Mouse (Mus musculus) hindlimb bud, embryonic 11.5 days (tissue): ENCODE measurements at regions not wholly inside any gene's neighbourhood (a gene's known extent, or its start where the extent isn't known, plus 50 kb on each side); places are given as distances from the start of the nearest gene placed in this dataset.

Experiments used
- DNase-seq: peaks from one replicate; pipeline ENCODE4 v3.0.0-alpha.2; 2012; ENCODE audit warnings: low read depth, low spot score; ENCODE audit errors: extremely low spot score

DNA sequence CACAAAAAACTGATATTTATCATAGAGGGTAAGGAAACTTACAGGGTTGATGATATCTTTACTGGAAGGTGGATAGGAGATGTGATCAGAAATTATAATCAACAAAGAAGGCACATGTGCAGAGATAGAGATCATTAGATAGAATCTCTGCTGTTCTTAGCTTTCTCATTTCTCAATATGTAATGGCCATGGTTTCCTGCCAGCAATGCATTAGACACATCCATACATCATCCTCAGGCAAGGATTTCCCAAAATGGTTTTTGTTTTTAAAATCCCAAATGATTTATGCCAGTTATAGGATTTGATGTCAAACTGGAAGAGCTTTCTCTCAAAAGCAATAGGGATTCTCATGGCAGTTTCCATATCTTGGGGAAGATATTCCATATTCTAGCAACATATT, 52.0 kb upstream of the C030005K15Rik start:
- no peak for DNase-seq

DNA sequence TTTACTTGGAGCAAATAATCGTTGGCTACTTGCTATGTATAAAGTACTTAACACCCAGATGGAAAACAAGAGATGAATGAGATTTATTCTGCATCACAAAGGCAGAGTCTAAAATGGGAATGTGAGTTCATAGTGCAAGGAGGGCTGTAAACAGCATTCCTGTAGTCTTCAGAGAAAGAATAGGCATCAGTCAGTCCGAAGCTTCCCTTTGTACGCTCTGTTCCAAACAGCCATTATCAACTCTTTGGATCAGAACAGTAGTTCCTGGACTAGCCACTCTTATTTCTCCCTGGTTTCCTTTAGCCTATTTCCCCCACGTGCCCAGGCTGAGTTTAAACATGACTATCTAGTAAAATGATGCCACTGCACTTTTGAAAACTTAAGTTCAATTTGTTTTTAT, 52.8 kb upstream of the C030005K15Rik start:
- no peak for DNase-seq

DNA sequence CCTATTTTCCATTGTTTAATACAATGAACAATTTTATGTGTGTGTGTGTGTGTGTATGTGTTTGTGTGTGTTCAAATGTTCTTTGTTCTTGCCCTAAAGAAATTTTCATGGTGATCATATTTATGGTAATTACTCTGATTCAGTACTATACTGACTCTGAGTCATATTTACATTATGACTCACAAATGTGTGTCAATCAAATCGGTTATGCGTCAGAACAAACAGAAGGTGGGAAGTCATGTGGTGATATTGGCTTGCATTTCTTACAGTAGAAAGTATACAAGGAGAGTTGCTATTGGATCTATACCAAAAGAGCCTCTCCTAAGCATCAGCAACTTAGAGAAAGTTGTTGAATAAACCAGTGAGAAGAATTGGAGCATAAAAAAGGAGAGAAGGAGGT, 67.2 kb upstream of the C030005K15Rik start:
- no peak for DNase-seq

DNA sequence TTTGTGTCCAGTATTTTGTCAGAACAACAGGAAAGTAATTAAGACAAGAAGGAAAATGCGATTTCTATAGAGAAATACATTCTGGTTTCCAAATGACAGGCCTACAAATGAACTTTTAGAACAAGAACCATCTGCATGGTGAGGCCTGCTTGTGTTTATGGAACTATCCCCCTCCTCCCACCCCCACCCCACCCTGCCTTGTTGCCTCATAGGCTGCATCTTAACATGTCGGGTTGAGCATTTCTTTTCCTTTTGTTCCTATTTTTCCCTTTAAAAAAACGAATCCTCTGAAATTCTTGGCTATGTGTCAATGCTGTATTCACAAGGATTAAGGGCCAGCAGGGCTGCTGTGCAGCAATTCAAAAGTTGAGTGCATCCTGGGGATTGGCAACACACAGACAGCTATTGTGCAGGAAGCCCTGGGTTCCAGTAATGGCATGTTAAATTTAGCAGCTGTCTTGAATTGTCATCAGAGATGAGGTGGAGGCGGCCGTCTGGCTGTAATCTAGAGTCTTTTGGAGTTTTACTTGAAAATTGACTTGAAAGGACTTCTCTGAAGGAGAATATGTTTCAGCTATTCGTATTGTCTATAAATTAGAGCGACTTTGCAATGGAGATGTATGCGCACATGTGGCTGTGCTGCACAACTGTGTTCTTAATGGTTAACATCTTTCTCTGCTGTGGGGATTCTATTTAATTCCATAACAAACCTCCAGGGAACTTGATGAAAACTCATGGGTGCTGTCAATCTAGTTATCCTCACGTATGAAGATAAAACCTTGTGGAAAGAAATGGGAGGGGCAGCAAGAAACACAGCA, 75.1 kb upstream of the C030005K15Rik start:
- DNase-seq: no peak

DNA sequence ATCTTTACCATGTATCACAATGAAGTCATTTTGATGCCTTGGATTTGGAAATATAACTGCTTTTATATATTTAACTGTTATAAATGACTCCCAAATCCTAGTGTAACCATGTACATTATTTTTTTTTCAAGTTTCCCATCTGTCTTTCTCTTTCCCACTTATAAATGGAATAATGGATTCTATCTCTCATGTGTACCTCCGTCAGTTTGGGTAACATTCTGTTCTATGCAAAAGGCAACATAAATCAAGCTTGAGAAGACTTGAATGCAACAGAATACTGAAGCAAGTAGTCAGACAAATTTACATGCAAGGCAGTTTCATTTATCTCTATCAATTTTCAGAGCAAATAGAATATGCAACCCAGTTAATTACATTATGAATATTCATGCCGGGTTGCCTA, 81.4 kb upstream of the C030005K15Rik start:
- DNase-seq: no peak

DNA sequence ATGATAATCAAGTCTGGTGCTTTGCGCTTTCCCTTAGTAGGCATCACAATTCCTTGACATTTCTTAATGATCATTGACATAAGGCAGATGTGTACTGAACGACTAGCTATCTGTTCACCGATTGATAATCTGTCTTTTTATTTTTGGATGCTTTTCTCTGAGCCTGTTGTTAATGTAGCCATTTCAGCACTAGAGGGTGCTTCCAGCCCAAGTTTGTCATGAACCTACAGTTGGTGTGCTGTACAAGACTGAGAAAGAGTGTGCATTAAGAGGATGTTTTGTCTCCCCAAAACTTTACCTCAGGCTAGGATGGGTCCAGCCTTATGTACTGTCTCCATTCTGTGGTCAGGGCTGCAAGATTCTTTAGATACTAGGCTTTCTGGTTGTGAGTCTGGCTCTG, 116.0 kb upstream of the C030005K15Rik start:
- no peak for DNase-seq

DNA sequence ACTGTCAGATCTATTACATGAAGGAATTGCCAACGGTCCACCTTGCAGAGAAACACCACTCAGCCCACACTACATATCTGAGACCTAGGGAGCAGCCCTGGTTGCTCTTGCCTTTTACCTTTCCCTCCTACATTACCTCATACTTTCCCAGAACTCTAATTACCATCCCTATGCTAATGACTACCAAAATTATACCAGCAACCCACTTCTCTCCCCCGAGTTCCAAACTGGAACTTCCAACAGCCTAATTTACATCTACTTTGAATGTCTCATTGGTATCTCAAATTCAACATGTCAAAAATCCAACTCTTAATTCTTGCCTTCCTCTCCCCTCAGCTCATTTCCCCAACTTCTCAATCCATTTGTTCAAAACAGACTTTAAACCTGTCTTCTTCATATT, 124.9 kb upstream of the C030005K15Rik start:
- no peak for DNase-seq

DNA sequence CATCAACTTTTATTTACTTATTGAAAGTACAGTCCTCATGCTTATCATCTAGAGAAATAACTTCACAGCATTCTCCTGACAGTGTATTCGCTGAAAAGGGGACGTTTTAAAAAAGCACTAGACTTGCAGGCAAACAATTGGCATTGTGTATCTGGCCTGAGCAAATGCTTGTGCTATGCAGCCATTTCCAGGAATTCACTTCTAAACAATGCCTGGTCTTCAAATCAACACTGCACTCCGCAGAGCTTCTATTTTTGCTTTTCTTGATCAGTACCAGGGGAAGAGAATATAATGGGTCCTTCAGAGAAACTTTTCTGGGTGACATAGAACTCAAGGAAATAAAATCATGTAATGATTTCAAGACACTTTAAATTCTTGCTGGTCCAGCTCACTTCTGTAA, 150.5 kb upstream of the C030005K15Rik start:
- DNase-seq: no peak

DNA sequence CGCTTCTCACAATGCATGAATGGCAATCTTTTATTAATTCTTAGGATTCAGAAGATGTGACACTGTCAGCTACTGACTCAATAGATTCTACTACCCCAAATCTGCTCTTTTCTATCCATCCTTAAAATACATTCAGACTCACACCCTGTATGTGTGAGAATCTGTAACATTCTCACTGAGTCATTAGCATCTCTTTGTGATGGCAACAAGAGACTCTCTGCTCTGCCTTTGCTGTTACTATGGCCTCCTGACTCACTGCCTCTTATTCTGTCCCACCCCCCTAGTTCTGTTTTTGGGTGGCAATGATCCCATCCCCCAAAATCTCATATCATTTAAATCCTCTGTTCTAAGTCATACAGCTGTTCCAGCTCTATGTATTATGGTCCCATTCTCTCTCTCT, 159.5 kb upstream of the C030005K15Rik start:
- no peak for DNase-seq

DNA sequence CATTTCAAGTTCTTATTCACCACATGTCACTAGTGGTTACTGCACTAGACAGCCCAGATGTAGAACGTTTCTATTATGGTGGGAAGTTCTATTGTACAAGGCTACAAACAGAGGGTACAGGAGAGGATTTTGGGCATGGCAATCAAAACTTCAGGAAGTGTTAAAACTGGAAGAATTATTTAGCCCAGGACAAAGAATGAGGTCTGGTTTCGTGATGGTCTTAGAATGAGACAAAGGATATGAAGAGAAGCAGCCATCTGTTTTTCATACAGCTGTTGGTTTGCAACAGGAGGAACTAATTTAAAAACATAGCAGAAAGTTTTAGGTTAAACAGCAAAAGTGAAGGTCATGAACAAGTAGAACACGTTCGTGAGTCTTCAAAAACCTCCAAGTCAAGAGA, 179.2 kb upstream of the C030005K15Rik start:
- peak; percentile 18 for DNase-seq

DNA sequence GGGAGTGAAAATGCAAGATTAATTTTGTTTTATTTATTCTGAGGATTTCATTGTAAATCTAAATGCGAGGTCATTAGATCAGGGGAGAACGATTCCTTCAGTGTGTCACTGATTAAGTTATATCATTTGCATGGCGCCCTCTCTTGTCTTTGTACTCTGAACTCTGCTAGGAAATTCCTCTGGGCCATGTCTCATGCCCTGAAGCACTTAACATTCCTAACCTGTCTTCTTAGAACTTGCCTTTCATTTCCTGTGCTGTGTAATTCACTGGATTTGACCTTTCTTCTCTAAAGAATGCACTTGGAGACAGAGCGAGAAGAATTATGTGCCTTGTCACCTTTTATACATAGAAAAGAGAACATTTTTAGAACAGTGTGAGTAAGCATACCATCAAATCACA, 199.0 kb upstream of the C030005K15Rik start:
- no peak for DNase-seq

DNA sequence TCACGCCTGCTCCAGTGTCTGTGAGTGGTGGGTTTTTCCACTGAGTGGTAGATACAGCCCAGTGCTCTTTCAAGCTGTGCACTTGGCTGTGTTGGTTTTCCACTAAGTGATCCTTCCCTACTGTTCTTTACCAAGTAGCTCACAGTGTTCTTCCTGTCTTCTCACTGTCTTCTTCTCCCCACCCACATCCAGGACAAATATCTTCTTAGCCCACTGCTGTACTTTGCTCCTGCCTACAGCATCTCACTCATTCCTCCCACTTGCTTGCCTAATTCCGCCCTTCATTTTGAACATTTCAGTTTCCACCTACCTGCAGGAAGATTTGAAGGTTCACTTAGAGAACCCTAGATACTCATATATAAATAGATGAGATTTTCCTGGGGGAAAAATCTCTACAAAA, 213.8 kb upstream of the C030005K15Rik start:
- DNase-seq: no peak

DNA sequence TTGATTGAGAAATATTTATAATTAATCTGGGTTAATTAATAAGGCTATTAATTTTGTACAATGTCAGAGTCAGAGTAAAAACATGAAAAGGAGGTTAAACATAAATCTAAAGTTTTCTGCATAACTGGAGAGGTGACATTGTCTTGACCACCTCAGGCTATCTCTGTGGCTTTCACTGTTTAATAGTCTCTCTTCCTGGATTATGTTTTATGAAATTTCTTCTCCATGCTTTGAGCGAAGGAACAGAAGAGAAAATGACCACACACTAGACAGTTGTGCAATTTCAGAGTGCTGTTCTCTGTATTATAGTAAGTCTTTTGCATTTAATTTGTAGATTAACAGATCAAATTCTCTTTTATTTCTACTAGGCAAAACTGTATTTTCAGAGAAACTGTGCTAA, 239.3 kb upstream of the C030005K15Rik start:
- DNase-seq: no peak

DNA sequence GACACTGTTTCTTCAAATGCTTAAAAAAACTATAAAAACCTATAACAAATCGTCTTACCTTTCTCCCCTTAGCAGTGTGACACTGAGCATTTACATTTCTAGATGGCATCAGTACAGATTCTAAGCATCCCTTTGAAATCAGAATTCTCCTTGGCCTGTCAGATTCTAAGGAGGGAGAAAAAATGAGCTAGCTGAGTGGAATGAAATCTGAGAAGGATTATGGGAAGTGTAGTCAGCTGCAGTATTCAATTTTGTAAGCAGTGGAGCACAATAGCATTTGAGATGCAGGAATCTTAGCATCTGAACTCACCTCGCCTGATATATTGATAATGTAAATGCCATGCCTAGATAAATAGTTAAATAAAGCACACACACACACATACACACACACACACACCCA, 240.4 kb upstream of the C030005K15Rik start:
- no peak for DNase-seq

DNA sequence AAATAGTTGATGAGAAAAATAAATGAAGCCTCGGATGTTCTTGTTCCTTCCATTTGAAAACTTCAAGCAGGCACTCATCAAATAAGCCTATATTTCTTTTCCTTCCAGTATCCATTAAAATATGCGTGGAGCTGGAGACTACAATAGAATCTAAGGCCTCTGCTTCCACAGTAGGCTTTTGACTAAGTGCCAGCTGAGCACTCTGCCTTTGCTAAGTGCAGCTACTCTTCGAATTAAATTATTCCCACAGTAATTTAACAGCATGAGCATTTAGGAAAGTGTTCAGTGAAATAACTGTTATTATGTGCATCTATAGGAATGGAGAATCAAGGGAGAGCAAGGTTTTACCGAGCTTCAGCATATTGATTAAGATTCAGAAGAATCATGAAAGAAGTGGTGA, 280.5 kb upstream of the C030005K15Rik start:
- no peak for DNase-seq

DNA sequence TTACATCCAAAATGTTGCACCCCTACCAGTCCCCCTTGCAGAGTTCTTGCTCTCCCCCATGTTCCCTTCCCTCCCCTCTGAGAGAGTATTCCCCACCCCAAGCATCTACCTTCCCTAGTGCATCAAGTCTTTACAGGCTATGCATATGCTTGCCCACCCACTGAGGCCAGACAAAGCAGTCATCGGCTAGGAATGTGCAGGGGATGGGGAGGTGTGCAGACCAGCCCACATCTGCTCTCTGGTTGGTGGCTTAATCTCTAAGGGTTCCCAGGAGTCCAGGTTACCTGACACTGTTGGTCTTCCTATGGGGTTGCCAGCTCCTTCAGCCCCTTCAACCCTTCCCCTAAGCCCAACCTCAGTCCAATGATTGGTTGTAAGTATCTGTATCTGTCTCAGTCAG, 281.8 kb upstream of the C030005K15Rik start:
- no peak for DNase-seq

DNA sequence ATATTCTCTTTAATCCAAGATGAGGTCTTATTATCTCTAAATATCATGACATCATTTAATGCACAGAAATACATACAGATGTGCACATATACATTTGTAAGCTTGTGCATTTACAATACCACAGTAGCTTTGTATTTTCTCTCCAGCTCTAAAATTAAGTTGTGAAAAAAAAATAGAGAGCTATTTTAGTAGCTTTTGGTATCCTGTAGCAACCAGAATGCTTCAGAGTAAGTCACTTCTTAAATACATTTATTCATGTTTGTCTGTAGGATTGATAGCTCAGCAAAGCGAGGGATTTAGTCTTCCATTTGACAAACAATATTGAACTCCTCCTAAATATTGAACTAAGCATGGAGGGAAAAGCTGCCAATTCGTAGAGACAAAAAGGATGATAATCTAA, 286.4 kb upstream of the C030005K15Rik start:
- no peak for DNase-seq

DNA sequence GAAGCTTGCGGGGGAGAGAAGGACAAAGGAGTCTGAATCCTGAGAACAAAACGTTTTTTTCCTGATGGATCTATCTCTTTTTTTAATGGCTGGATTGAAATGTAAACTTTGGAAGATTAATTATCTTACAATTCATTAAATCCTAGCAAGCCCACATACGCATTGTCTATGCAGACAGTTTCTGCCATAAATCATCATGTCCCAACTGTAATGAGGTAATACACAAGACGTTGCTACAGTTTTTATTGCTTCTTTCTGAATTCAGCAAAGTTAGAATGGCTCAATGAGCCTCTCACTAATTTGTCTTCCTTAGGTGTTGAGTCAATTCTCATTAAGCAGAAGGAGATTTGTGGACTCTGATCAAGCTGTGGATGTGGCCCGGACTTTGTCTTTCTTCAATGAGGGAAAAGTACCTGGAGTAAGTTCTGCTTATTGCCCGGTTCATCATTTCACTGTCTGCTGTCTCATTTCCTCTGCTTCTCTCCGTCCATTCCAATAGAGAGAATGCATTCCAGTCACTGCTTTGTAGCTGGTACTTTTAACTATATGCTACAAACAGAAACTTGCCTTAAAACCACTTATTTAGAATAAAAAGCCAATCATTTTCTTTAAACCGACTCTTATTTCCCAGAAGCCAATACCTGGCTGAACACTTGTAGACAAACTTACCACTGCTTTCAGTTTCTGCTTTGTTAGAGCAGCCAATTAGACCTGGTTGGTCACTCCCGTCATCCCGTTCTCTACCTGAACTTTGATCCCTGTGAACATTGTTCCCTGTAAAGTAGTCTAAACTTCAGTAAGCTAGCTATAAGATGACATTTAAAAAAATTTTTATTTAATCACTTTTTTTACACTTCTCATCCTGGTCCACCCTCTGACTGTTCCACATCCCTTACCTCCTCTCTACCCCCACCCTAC, 288.7 kb upstream of the C030005K15Rik start:
- no peak for DNase-seq

DNA sequence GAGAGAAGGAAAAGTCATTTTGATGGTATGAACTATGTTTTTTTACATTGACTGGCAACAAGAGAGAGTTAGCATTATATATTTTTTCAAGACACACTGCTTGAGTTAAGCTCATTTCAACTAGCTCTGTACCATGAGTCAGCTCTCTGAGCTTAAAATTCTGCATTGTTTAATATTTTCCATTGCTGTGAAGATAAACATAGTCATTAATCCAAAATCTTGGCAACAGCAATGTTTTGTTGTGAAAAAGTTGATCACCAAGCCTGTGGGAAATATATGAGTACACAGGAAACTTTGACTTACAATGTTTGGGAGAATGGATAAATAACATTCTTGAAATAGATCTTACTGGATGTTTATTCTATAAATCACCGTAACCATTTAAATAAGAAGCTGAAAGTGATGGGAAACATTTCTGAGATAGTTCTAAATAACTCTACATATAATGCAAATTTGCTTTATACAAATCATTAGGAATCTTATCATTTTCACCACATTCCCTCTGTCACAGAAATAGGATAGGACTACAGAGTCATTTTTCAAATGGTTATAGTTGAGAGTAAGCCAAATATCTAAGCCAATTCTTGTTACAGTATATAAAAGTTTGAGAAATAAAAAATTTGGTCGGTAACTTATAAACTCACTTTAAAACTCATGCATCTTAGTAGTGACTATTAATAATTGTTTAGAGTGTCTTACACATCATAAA, 290.2 kb upstream of the C030005K15Rik start:
- no peak for DNase-seq

DNA sequence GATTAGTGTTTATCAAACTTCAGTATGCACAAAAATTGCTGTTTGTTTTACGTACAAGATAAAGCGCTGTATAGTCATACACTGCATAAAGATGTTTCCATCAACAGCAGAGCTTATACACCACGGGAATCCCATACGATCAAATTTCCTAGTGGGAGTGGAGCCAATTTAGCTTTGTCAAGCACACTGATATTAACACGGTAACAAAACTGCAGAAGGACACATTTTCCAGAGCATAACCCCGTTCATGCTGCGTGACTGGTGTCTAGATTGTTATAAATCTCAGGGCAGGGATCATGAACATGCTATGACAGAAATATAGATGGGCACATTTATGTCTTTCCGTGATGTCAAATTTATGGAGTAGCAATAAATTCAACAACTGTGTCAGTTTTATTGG, 302.6 kb upstream of the C030005K15Rik start:
- DNase-seq: no peak

DNA sequence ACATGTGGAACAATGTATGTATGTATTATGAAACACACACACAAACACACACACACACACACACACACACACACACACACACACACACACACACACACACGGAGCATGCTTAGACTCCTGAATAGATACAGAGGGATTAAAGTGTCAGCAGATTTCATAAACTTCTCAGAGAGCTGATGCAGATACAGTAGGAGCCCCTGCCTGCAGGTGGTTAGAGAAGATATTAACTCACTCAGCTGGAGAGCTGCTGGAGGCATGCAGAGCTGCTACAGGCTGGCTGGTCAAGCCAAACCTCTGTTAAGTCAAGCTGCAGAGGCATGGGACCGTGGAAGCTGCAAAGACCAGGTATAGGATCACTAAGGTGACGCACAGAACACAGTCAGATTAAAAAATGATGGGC, 303.1 kb upstream of the C030005K15Rik start:
- DNase-seq: no peak

DNA sequence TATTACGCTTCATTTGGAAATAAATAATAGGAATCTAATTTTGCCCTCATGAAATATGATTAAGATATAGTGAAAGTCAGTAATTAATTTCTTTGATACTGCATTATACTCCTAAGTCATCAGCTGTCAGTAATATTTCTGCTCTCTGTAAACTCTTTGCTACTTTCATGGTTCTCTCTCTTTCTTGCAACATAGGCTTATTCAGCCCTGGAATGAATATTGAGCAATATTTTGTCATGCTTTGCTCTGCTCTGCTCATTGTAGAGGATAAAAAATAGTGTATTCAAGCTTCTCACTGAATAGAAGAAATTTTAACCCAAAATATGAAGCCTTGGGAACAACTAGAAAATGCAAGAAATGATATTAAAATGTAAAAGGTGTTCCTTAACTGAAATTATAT, 306.1 kb upstream of the C030005K15Rik start:
- no peak for DNase-seq
